Mouse (Mus musculus): ENCODE measurements around the gene Prkg1. TPM values are rescaled to one million over a fixed set of nuclear protein-coding genes. Genes with fewer than 3 reads are reported as not detected.

The Prkg1 gene
- polyA plus RNA-seq, 1 experiment from 2014 or later, result 10.3 TPM

- H3K9me3 ChIP-seq (ENCODE audit: control insufficient read depth, low read length), result no peaks in the 10 kb centered on the region
- no peaks in the 10 kb centered on the region for H3K36me3 ChIP-seq (ENCODE audit: control insufficient read depth, insufficient read depth, low read length)
- H3K4me1 ChIP-seq (ENCODE audit: control insufficient read depth, insufficient read depth, low read length), result peaks cover 22% of the 10 kb centered on the region
- H3K27ac ChIP-seq (ENCODE audit: low read depth, low read length), result peak within 1 kb of the TSS; percentile 82
- peak within 1 kb of the TSS; percentile 74 for H3K4me2 ChIP-seq (ENCODE audit: low read depth, low read length)
- WGBS, result 3% methylated on average over 56 of the region's 56 CpGs
- peak; percentile 100 for ATAC-seq (ENCODE audit: low read depth)
- H3K4me3 ChIP-seq (ENCODE audit: low read depth, low read length), result peak within 1 kb of the TSS; percentile 57
- H3K9ac ChIP-seq (replicated peaks; ENCODE audit: low read depth, low read length), result peak within 1 kb of the TSS; percentile 63
- H3K27me3 ChIP-seq (ENCODE audit: control insufficient read depth, insufficient read depth, low read length), result no peaks in the 10 kb centered on the region
These were observed 682.0 kb downstream of the Prkg1 start, which contains the start of gene Cstf2t for GRCm38 (mm10) chr19:31082662-31083429. Gene Cstf2t (plus strand): TSS chr19:31082837.

DNA sequence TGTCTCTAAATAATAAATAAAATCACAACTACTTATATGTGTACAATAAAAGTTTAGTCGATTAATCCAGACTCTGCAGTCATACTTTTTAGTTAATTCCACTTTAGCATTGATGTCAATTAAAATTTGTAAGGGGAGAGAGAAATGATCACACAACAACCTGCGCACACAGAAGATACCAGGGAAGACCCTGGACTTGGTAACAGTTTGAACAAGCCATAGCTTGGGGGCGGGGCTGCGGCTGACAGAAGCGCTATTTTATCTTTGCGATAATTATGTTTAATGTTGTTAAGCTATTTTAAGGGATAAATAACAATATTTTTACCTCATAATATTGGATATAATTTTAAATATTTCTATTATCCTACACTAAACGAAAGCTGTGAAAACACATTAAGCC, 682.6 kb downstream of the Prkg1 start:
- H3K27ac ChIP-seq (ENCODE audit: low read depth, low read length), result peak overlapping the region; percentile 82; the same call in 1 of the 2 replicates
- H3K36me3 ChIP-seq (ENCODE audit: control insufficient read depth, insufficient read depth, low read length), result no peaks in the 10 kb centered on the region
- 17% methylated on average over 7 of the region's 7 CpGs for WGBS
- H3K4me3 ChIP-seq (ENCODE audit: low read depth, low read length), result peak overlapping the region; percentile 57
- H3K9me3 ChIP-seq (ENCODE audit: control insufficient read depth, low read length), result no peaks in the 10 kb centered on the region
- peak; percentile 55 for ATAC-seq (ENCODE audit: low read depth)
- H3K27me3 ChIP-seq (ENCODE audit: control insufficient read depth, insufficient read depth, low read length), result no peaks in the 10 kb centered on the region
- H3K4me1 ChIP-seq (ENCODE audit: control insufficient read depth, insufficient read depth, low read length), result peaks cover 22% of the 10 kb centered on the region
- peak overlapping the region; percentile 35 for H3K4me2 ChIP-seq (ENCODE audit: low read depth, low read length)
- no peak overlapping the region for H3K9ac ChIP-seq (replicated peaks; ENCODE audit: low read depth, low read length)

DNA sequence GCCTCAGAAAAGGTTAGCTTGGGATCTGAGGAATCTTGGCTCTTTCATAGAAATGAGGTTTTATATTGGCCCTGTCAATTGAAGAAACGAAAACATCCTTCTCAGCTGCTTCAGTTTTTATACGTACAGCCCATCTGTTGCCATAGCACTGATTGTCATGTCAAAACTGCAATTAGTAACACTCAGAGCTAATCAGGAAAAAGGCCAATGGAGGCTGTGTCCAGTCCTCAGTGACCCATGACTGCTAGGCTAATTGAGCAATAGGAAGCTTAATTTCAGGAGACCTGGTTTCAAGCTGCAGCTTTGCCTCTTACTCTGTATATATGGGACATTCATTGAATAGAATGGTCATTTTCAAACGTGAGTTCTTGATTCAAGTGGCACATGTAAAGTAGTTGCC, 686.6 kb downstream of the Prkg1 start:
- Histone ChIP-seq H3K27ac (ENCODE audit: low read depth, low read length) (no peak overlapping the region), H3K4me3 (ENCODE audit: low read depth, low read length) (no peak overlapping the region), H3K9me3 (ENCODE audit: control insufficient read depth, low read length) (no peaks in the 10 kb centered on the region), H3K4me1 (ENCODE audit: control insufficient read depth, insufficient read depth, low read length) (peaks cover 6% of the 10 kb centered on the region), H3K4me2 (ENCODE audit: low read depth, low read length) (no peak overlapping the region), H3K36me3 (ENCODE audit: control insufficient read depth, insufficient read depth, low read length) (no peaks in the 10 kb centered on the region), H3K27me3 (ENCODE audit: control insufficient read depth, insufficient read depth, low read length) (no peaks in the 10 kb centered on the region), H3K9ac (replicated peaks; ENCODE audit: low read depth, low read length) (no peak overlapping the region)
- no peak for ATAC-seq (ENCODE audit: low read depth)
- 63% methylated on average over 3 of the region's 3 CpGs for WGBS

- no peak overlapping the region for H3K9ac ChIP-seq (replicated peaks; ENCODE audit: low read depth, low read length)
- H3K4me1 ChIP-seq (ENCODE audit: control insufficient read depth, insufficient read depth, low read length), result peaks cover 6% of the 10 kb centered on the region
- ATAC-seq (ENCODE audit: low read depth), result no peak
- no peaks in the 10 kb centered on the region for H3K36me3 ChIP-seq (ENCODE audit: control insufficient read depth, insufficient read depth, low read length)
- no peaks in the 10 kb centered on the region for H3K9me3 ChIP-seq (ENCODE audit: control insufficient read depth, low read length)
- no peaks in the 10 kb centered on the region for H3K27me3 ChIP-seq (ENCODE audit: control insufficient read depth, insufficient read depth, low read length)
- no peak overlapping the region for H3K4me2 ChIP-seq (ENCODE audit: low read depth, low read length)
- 75% methylated on average over 4 of the region's 4 CpGs for WGBS
- no peak overlapping the region for H3K27ac ChIP-seq (ENCODE audit: low read depth, low read length)
- no peak overlapping the region for H3K4me3 ChIP-seq (ENCODE audit: low read depth, low read length)
These were observed 688.7 kb downstream of the Prkg1 start for GRCm38 (mm10) chr19:31076106-31076505.

DNA sequence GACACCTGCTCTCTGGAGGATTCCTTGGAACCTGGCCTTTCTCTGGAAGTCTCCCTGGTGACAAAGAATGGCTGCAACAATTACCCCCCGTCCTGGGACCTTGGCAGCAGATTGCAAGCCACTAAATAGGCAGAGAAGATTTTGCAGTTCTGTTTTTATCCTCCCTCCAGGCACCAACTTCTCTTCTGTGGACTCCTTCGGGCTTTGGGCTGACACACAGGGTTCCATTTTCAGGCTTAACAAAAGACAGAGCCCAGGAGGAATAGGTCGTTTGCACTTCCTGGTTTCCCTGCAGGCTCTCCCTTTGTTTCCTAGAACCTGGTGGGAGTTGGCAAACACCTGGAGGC, 690.1 kb downstream of the Prkg1 start:
- Histone ChIP-seq H3K9ac (replicated peaks; ENCODE audit: low read depth, low read length) (no peak overlapping the region), H3K36me3 (ENCODE audit: control insufficient read depth, insufficient read depth, low read length) (no peaks in the 10 kb centered on the region), H3K4me2 (ENCODE audit: low read depth, low read length) (peak overlapping the region; percentile 36), H3K4me1 (ENCODE audit: control insufficient read depth, insufficient read depth, low read length) (peaks cover 6% of the 10 kb centered on the region), H3K4me3 (ENCODE audit: low read depth, low read length) (peak overlapping the region; percentile 10; the same call in 1 of the 2 replicates), H3K9me3 (ENCODE audit: control insufficient read depth, low read length) (no peaks in the 10 kb centered on the region), H3K27ac (ENCODE audit: low read depth, low read length) (0 out of 2 replicates have a peak overlapping the region, but pooled peaks have one; percentile 22), H3K27me3 (ENCODE audit: control insufficient read depth, insufficient read depth, low read length) (no peaks in the 10 kb centered on the region)
- 11% methylated on average over 3 of the region's 3 CpGs for WGBS
- peak; percentile 28; the same call in 1 of the 2 replicates for ATAC-seq (ENCODE audit: low read depth)

- Histone ChIP-seq H3K27me3 (ENCODE audit: control insufficient read depth, insufficient read depth, low read length) (no peaks in the 10 kb centered on the region), H3K9me3 (ENCODE audit: control insufficient read depth, low read length) (no peaks in the 10 kb centered on the region), H3K27ac (ENCODE audit: low read depth, low read length) (no peak overlapping the region), H3K4me3 (ENCODE audit: low read depth, low read length) (peak overlapping the region; percentile 10; the same call in 1 of the 2 replicates), H3K4me1 (ENCODE audit: control insufficient read depth, insufficient read depth, low read length) (peaks cover 6% of the 10 kb centered on the region), H3K36me3 (ENCODE audit: control insufficient read depth, insufficient read depth, low read length) (no peaks in the 10 kb centered on the region), H3K9ac (replicated peaks; ENCODE audit: low read depth, low read length) (no peak overlapping the region), H3K4me2 (ENCODE audit: low read depth, low read length) (peak overlapping the region; percentile 36)
- WGBS, result 43% methylated on average over 24 of the region's 24 CpGs
- peak; percentile 46; the same call in 1 of the 2 replicates for ATAC-seq (ENCODE audit: low read depth)
These were observed 690.7 kb downstream of the Prkg1 start for GRCm38 (mm10) chr19:31073959-31074716.

- WGBS, result 89% methylated on average over 11 of the region's 11 CpGs
- no peaks in the 10 kb centered on the region for H3K27me3 ChIP-seq (ENCODE audit: control insufficient read depth, insufficient read depth, low read length)
- no peaks in the 10 kb centered on the region for H3K4me1 ChIP-seq (ENCODE audit: control insufficient read depth, insufficient read depth, low read length)
- H3K4me3 ChIP-seq (ENCODE audit: low read depth, low read length), result no peak overlapping the region
- ATAC-seq (ENCODE audit: low read depth), result no peak
- H3K36me3 ChIP-seq (ENCODE audit: control insufficient read depth, insufficient read depth, low read length), result no peaks in the 10 kb centered on the region
- H3K27ac ChIP-seq (ENCODE audit: low read depth, low read length), result no peak overlapping the region
- H3K9ac ChIP-seq (replicated peaks; ENCODE audit: low read depth, low read length), result no peak overlapping the region
- H3K4me2 ChIP-seq (ENCODE audit: low read depth, low read length), result no peak overlapping the region
- no peaks in the 10 kb centered on the region for H3K9me3 ChIP-seq (ENCODE audit: control insufficient read depth, low read length)
These were observed 699.5 kb downstream of the Prkg1 start for GRCm38 (mm10) chr19:31065206-31065781.

DNA sequence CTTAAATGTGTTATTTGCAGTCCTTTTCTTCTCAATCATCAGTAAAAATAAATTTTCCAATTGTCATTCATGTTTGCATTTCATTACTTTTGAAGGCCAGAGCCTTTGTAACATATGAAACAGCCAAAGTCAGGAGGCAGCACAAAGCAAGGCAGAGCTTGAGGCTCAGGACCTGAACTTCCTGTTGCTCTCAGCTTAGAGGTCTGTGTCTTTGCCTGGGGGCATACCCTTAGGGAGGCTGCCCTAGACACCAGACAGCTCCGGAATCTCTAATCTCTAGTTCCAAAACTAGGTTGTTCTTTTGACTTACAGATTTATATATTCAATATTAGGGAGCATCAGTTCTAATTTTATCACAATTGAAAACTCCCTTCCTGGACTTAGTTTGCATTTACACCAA, 700.1 kb downstream of the Prkg1 start:
- H3K27ac ChIP-seq (ENCODE audit: low read depth, low read length), result no peak overlapping the region
- H3K4me1 ChIP-seq (ENCODE audit: control insufficient read depth, insufficient read depth, low read length), result no peaks in the 10 kb centered on the region
- no peaks in the 10 kb centered on the region for H3K27me3 ChIP-seq (ENCODE audit: control insufficient read depth, insufficient read depth, low read length)
- no peak overlapping the region for H3K4me3 ChIP-seq (ENCODE audit: low read depth, low read length)
- H3K9me3 ChIP-seq (ENCODE audit: control insufficient read depth, low read length), result no peaks in the 10 kb centered on the region
- no peak overlapping the region for H3K4me2 ChIP-seq (ENCODE audit: low read depth, low read length)
- no peaks in the 10 kb centered on the region for H3K36me3 ChIP-seq (ENCODE audit: control insufficient read depth, insufficient read depth, low read length)
- no peak overlapping the region for H3K9ac ChIP-seq (replicated peaks; ENCODE audit: low read depth, low read length)
- 82% methylated on average over 1 of the region's 1 CpGs for WGBS
- no peak for ATAC-seq (ENCODE audit: low read depth)

DNA sequence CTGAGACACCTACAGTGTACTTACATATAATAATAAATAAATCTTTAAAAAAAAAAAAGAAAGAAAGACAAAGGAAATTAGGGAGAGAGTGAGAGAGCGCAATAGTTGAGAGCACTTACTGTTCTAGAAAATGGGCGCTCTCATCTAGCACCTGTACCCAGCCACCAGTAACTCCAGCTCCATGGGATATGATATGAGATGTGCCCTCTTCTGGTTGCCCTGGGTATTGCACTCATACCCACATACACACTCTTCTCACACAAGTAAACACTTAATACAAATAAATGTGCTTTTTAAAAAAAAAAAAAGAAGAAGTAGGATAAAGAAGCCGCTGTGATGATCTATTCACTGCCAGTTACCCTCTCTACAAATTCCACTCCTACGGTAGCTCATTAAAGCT, 718.2 kb downstream of the Prkg1 start:
- H3K4me1 ChIP-seq (ENCODE audit: control insufficient read depth, insufficient read depth, low read length), result no peaks in the 10 kb centered on the region
- no peaks in the 10 kb centered on the region for H3K9me3 ChIP-seq (ENCODE audit: control insufficient read depth, low read length)
- H3K27me3 ChIP-seq (ENCODE audit: control insufficient read depth, insufficient read depth, low read length), result no peaks in the 10 kb centered on the region
- H3K4me3 ChIP-seq (ENCODE audit: low read depth, low read length), result no peak overlapping the region
- no peak overlapping the region for H3K27ac ChIP-seq (ENCODE audit: low read depth, low read length)
- H3K4me2 ChIP-seq (ENCODE audit: low read depth, low read length), result no peak overlapping the region
- WGBS, result 98% methylated on average over 4 of the region's 4 CpGs
- no peak overlapping the region for H3K9ac ChIP-seq (replicated peaks; ENCODE audit: low read depth, low read length)
- H3K36me3 ChIP-seq (ENCODE audit: control insufficient read depth, insufficient read depth, low read length), result no peaks in the 10 kb centered on the region
- ATAC-seq (ENCODE audit: low read depth), result no peak
